Mouse (Mus musculus) urinary bladder, postnatal 10 days (tissue): ENCODE data around the gene Irf8.
A peak's percentile ranks its signal among the peaks of the same experiment; 100 is the strongest.

ENCODE experiments used
- DNase-seq: peaks from one replicate; pipeline ENCODE4 v3.0.0; 2022; ENCODE audit warnings: low spot score

Irf8 gene

GRCm38 (mm10) chr8:120735770-120736481 is at the start of gene Irf8:
Gene Irf8 (plus strand): TSS chr8:120736358.
- peak; percentile 57 for DNase-seq

- DNase-seq: no peak
Observed at GRCm38 (mm10) chr8:120686576-120686975, 49.6 kb upstream of the Irf8 start.

GRCm38 (mm10) chr8:120687786-120688185 is 48.4 kb upstream of the Irf8 start:
- DNase-seq: no peak

- no peak for DNase-seq
Observed at GRCm38 (mm10) chr8:120688511-120688910, 47.6 kb upstream of the Irf8 start.

GRCm38 (mm10) chr8:120692934-120693333 is 43.2 kb upstream of the Irf8 start:
- DNase-seq: no peak

GRCm38 (mm10) chr8:120693861-120694493 is 42.2 kb upstream of the Irf8 start:
- no peak for DNase-seq

GRCm38 (mm10) chr8:120696401-120697153 is 39.6 kb upstream of the Irf8 start:
- no peak for DNase-seq

GRCm38 (mm10) chr8:120697154-120697978 is 38.8 kb upstream of the Irf8 start:
- no peak for DNase-seq

- DNase-seq: no peak
Observed at GRCm38 (mm10) chr8:120697979-120698272, 38.2 kb upstream of the Irf8 start.

GRCm38 (mm10) chr8:120698426-120698825 is 37.7 kb upstream of the Irf8 start:
- no peak for DNase-seq

- no peak for DNase-seq
Observed at GRCm38 (mm10) chr8:120699079-120699478, 37.1 kb upstream of the Irf8 start.

- no peak for DNase-seq
Observed at GRCm38 (mm10) chr8:120699565-120699964, 36.6 kb upstream of the Irf8 start.

GRCm38 (mm10) chr8:120700053-120700452 is 36.1 kb upstream of the Irf8 start:
- no peak for DNase-seq

GRCm38 (mm10) chr8:120701758-120702465 is 34.2 kb upstream of the Irf8 start:
- DNase-seq: no peak

GRCm38 (mm10) chr8:120704203-120704602 is 32.0 kb upstream of the Irf8 start:
- DNase-seq: no peak

- DNase-seq: no peak
Observed at GRCm38 (mm10) chr8:120705163-120705562, 31.0 kb upstream of the Irf8 start.

GRCm38 (mm10) chr8:120706193-120706592 is 30.0 kb upstream of the Irf8 start:
- DNase-seq: no peak

- no peak for DNase-seq
Observed at GRCm38 (mm10) chr8:120709176-120709575, 27.0 kb upstream of the Irf8 start.

GRCm38 (mm10) chr8:120715200-120715599 is 21.0 kb upstream of the Irf8 start:
- no peak for DNase-seq

GRCm38 (mm10) chr8:120715996-120716680 is 20.0 kb upstream of the Irf8 start:
- no peak for DNase-seq

GRCm38 (mm10) chr8:120719586-120720236 is 16.4 kb upstream of the Irf8 start:
- DNase-seq: no peak
